Mouse (Mus musculus) v-Abl transformed pro-B cells (cell line): ENCODE measurements around the gene Rin1.

Source experiments
- in situ Hi-C, 2 experiments: fragments of 400-800 bp; cut with MboI; formaldehyde crosslinking; loops; one replicate each; pipeline ENCODE4 v1.15.1; 2025; ENCODE audit not compliant: unreplicated experiment in 2 of 2

Gene Rin1

GRCm38 (mm10) chr19:5065104-5065503 lies 14.8 kb downstream of the Rin1 start:
- in situ Hi-C loops = no loop called here

GRCm38 (mm10) chr19:5067040-5067799 lies 16.9 kb downstream of the Rin1 start:
- in situ Hi-C loops = no loop called here

GRCm38 (mm10) chr19:5067867-5068569 lies 17.7 kb downstream of the Rin1 start, which contains the start of gene Cd248:
Gene Cd248, plus strand, starts transcription at chr19:5068078.
- in situ Hi-C loops = no loop called here

DNA sequence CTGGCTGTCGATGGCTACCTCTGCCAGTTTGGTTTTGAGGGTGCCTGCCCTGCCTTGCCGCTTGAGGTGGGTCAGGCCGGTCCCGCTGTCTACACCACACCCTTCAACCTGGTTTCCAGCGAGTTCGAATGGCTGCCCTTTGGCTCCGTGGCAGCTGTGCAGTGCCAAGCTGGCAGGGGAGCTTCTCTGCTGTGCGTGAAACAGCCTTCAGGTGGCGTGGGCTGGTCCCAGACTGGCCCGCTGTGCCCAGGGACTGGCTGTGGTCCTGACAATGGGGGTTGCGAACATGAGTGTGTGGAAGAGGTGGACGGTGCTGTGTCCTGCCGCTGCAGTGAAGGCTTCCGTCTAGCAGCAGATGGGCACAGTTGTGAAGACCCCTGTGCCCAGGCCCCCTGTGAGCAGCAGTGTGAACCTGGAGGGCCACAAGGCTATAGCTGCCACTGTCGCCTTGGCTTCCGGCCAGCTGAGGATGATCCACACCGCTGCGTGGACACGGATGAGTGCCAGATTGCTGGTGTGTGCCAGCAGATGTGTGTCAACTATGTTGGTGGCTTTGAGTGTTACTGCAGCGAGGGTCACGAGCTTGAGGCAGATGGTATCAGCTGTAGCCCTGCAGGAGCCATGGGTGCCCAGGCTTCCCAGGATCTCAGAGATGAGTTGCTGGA lies 18.4 kb downstream of the Rin1 start:
- in situ Hi-C loops = no loop called here

- in situ Hi-C loops = no loop called here
These were observed 19.2 kb downstream of the Rin1 start for GRCm38 (mm10) chr19:5069486-5069885.

- in situ Hi-C loops = loop anchor here in 1 of 2 experiments (10.0 kb wide), 1 partner anchor 55 kb away; no protein-coding TSS in a partner anchor
These were observed 19.7 kb downstream of the Rin1 start for GRCm38 (mm10) chr19:5069978-5070377.

DNA sequence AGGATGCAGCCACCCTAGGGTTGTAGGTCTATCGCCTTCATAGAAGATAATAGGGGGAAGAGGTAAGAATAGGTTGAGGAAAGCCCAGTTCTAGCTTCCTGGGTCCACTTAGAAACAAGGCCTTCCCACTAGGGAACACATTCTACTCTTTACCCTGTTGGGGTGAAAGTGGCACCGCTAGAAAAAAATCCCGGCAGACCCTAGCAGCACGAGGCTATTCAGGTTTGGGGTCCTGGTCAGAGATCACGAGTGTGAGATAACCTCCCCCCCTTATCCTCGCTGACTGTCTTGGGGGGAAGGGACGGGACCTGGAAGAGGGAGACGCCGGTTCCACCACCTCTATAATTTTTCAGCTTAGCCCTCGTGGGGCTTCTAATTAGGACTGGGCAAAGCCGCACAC lies 20.8 kb downstream of the Rin1 start:
- in situ Hi-C loops = loop anchor here in 1 of 2 experiments (10.0 kb wide), 1 partner anchor 56 kb away; no protein-coding TSS in a partner anchor

DNA sequence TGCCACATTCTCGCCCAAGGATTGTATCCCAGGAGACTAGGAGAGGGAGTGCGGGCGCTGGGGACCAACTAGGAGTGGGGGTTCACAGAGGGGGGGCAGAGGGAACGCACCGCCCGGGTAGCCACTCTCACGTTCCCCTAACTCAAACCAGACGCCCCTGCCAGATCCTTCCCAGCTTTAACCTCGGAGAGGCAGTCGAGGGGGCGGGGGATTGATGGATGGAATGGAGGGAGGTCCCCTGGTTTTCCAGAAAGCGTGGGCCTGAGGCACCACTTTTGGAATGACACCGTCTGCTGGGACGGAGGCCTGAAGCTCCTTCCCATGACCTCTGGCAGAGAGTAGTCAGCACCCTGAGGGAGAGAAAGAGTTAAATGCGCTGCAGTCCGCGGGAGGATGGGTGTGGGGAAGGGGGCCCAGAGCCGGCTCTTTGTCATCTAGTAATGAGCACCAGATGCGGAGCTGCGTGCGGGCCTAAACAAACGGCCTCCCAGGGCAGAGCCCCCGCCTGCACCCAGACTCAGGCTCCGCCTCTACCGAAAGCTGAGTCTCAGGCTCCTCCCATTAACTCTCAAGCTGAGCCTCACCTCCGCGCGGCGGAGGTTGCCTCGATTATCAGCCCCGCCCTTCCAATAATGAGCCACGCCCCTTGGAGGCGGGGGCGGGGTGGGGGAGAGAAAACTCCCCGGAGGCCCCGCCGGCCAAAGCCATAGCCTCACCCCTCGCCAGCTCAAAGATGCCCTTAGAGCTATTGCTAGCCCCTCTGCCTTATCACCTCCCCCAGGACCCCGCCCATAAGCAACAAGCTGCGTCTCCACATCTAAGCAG lies 21.5 kb downstream of the Rin1 start:
- in situ Hi-C loops = loop anchor here in 1 of 2 experiments (10.0 kb wide), 1 partner anchor 57 kb away; no protein-coding TSS in a partner anchor

GRCm38 (mm10) chr19:5072389-5073019 lies 22.2 kb downstream of the Rin1 start:
- in situ Hi-C loops = loop anchor here in 1 of 2 experiments (10.0 kb wide), 1 partner anchor 58 kb away; no protein-coding TSS in a partner anchor

DNA sequence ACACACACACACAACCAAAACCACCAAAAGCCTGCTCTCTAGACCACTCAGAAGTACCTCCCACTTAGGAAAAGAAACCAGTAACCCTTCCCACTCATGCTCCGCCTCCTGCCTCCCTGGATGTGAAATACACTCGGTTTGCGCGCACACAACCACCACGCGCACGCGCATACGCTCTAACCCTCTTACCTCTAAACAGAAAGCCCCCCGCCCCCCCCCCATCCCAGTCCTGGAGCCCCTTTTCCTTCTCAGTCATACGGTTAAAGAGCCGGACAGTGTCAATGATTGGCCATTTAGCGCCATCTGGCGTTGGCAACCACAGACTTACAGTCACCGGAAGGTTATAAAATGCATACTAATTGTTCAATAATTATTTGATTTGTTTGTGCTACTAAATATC lies 22.7 kb downstream of the Rin1 start:
- in situ Hi-C loops = loop anchor here in 1 of 2 experiments (10.0 kb wide), 1 partner anchor 58 kb away; no protein-coding TSS in a partner anchor

DNA sequence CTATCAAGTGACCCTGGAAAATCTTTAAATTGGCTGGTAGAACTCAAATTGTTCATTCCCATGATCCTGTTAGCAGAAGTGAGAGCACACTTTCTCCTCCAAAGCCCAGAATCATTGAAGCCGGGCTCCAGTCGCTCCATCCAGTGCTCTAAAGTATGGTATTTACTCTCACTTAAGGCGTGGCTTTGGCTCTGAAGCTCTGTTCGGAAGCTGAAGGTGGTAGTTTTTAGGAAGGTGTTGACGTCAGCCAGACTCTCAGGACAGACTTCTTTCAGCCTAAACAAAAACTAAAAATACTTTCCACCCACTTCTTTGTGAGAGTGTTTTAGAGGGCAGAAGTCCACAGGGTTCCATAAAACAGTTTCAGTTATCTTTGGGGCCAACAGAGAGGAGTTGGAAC lies 23.2 kb downstream of the Rin1 start:
- in situ Hi-C loops = loop anchor here in 1 of 2 experiments (10.0 kb wide), 1 partner anchor 59 kb away; no protein-coding TSS in a partner anchor

- in situ Hi-C loops = loop anchor here in 1 of 2 experiments (10.0 kb wide), 1 partner anchor 64 kb away; no protein-coding TSS in a partner anchor
These were observed 29.0 kb downstream of the Rin1 start for GRCm38 (mm10) chr19:5079279-5079678.

DNA sequence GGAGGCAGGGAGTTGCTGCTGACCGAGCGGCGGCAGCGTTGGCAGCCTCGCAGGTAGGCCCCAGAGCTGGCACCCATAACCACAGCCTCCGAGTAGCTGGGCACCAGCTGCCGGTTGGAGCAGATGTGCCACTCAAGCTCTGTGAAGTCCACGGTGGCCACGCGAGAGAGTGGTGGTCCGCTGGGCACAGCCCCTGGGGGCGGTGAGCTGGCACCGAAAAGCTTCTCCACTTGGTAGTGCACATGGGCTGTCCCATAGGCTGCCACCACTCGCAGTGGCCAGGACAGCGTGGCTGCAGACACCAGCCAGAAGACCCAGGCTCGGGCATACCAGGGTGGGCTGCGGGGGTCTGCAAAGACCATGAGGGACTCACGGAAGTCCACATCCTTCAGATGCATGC lies 31.7 kb downstream of the Rin1 start:
- in situ Hi-C loops = loop anchor here in 1 of 2 experiments (5.0 kb wide), 1 partner anchor 35 kb away; no protein-coding TSS in a partner anchor

DNA sequence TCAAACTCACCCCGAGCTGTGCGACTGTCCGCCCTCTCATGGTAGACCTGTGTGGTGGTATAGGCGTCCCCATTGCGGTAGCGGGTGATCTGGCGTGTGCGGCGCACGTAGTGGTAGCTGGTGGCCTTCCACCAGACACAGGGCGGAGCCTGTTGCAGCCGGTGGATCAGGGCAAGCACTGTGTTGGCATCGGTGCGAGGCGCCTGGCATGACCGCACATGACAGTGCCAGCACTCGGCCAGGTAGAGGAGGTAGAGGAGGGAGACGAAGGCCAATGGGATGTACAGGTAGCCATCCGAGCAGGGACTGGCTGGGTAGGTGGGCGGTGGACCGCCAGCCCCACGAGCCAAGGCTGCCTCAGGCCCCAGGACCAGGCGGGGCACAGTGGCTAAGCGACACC lies 32.3 kb downstream of the Rin1 start:
- in situ Hi-C loops = loop anchor here in 1 of 2 experiments (5.0 kb wide), 1 partner anchor 35 kb away; no protein-coding TSS in a partner anchor

DNA sequence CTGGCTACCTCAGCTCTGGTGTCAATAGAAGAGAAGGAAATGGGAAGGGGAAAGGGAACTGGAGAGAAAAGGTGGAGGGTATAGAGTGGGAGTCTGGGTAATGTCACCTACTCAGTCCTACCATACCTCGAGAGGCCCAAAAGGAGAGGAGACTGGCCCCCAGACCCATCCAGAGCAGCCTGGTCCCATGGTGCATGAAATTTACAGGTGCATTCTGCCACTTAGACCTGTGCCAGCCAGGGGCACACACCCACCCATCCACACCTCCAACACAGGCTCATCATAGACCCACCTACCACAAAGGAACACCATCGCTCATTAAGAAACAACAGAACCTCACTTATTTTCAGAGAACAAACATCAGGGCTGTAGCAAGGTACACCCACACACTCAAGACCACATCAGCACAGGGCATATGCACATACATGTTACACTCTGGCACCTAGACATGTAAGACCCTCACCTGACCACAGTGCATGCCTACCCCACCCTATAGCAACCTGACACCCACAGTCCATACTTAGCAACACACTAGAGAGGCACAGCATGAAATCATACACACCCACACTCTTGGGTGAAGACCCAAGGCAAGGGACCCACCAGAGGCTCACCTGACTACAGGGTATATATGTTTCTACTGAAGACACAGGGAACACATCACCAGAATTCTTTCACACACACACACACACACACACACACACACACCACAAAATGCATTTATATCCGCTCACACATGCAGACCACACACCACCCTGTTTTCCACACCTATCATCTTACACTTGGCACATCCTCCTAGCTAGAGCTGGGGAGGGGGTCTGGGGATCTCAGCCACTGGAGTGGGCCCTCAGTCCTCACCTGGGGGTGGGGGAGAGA lies 33.9 kb downstream of the Rin1 start:
- in situ Hi-C loops = loop anchor here in 1 of 2 experiments (5.0 kb wide), 1 partner anchor 37 kb away; no protein-coding TSS in a partner anchor

GRCm38 (mm10) chr19:5084834-5085144 lies 34.5 kb downstream of the Rin1 start:
- in situ Hi-C loops = loop anchor here (5.0 kb wide), 2 partner anchors 37 to 58 kb away; no protein-coding TSS in a partner anchor

DNA sequence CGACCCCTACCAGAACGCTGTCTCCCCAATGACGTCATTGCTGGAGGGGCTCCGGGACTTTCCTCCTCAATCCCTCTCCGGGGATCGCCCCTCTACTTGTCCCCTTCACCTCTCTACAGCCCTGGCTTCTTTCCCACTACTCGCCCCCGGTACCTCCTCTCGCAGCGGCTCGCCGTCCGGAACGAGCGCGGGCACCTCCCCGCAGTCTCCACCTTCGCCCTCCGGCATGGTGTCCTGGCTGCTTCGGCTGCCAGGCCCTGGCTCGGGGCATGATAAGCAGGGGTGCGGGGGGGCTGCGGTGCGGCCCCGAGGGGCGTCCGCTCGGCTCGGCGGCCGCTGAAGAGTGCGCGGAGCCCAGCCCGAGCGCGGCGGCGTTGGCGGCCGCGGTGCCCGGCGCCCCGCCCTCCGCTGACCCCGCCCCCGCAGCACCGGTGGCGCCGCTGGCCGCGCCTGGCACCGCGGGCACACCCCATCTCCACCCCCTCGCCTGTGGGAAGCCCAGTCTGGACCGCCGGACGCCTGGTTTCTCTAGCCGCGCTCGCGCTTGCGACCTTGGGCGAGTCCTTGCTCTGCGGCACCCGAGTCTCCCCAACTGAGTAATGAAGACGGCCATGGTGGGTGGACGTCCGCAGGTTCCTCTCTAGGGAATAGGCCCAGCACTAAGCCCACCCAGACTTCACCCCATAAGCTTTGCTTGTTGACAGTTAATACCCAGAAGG lies 35.0 kb downstream of the Rin1 start, which contains the start of gene Tmem151a:
Gene Tmem151a (minus strand): TSS at position 387 of the 719 bp plus-strand sequence.
- in situ Hi-C loops = loop anchor here in 1 of 2 experiments (5.0 kb wide), 1 partner anchor 57 kb away; no protein-coding TSS in a partner anchor
